Mouse (Mus musculus) intestine, embryonic 16.5 days (tissue): ENCODE results near the gene Pbx3. TPM values are rescaled to one million over a fixed set of nuclear protein-coding genes. Genes with fewer than 3 reads are reported as not detected.

ENCODE experiments used
- ATAC-seq: fragments of 200-750 bp; cut with Nextera tagmentation; 2 replicates; pipeline ENCODE4 v1.8.0; 2017; ENCODE audit warnings: moderate TSS enrichment, moderate library complexity
- H3K27ac ChIP-seq: fragments of 300-500 bp; sonication (generic); 2 replicates; pipeline ENCODE4 v1.5.1; 2014; ENCODE audit warnings: mild to moderate bottlenecking, low read length
- H3K27me3 ChIP-seq: fragments of 300-500 bp; sonication (generic); replicated peaks from 2 replicates; pipeline ENCODE4 v1.6.1; 2014; ENCODE audit warnings: low read length, control low read depth, mixed read lengths; ENCODE audit not compliant: control insufficient read depth, insufficient read depth
- H3K36me3 ChIP-seq: fragments of 300-500 bp; sonication (generic); 2 replicates; pipeline ENCODE4 v1.6.1; 2014; ENCODE audit warnings: low read length, control low read depth; ENCODE audit not compliant: control insufficient read depth, insufficient read depth
- H3K4me1 ChIP-seq: fragments of 300-500 bp; sonication (generic); 2 replicates; pipeline ENCODE4 v1.6.1; 2014; ENCODE audit warnings: low read length, control low read depth, mixed read lengths; ENCODE audit not compliant: control insufficient read depth, insufficient read depth
- H3K4me2 ChIP-seq: fragments of 300-500 bp; sonication (generic); 2 replicates; pipeline ENCODE4 v1.6.1; 2014; ENCODE audit warnings: low read depth, low read length, control low read depth
- H3K4me3 ChIP-seq: fragments of 300-500 bp; sonication (generic); 2 replicates; pipeline ENCODE4 v1.5.1; 2014; ENCODE audit warnings: mild to moderate bottlenecking, low read length
- H3K9ac ChIP-seq: fragments of 300-500 bp; sonication (generic); 2 replicates; pipeline ENCODE4 v1.6.1; 2014; ENCODE audit warnings: low read depth, low read length
- H3K9me3 ChIP-seq: fragments of 300-500 bp; sonication (generic); 2 replicates; pipeline ENCODE4 v1.6.1; 2016; ENCODE audit warnings: low read length, control low read depth; ENCODE audit not compliant: control insufficient read depth
- whole genome bisulfite sequencing: fragments of 180-500 bp; shearing (Covaris S2); extraction: QIAGEN DNeasy Blood & Tissue Kit; methylation state at CpG from one replicate; pipeline ENCODE4 v1.1.7; 2014; 5-methylcytosine and 5-hydroxymethylcytosine counted together
- polyA plus RNA-seq: library from polyadenylated mRNA; unstranded; fragments of >200 nt; fragmentation: Nextera tagmentation; extraction: Ambion mirVana; gene quantifications from 2 replicates; pipeline ENCODE4 v1.2.1, GENCODE M21; 2015

Gene Pbx3
- polyA plus RNA-seq, 1 experiment from 2014 or later = 12.5 TPM

- H3K4me3 ChIP-seq = no peak overlapping the region
- no peak overlapping the region for H3K9ac ChIP-seq
- WGBS = 63% methylated on average over 4 of the region's 4 CpGs
- ATAC-seq = no peak
- no peak overlapping the region for H3K4me2 ChIP-seq
- no peaks in the 10 kb centered on the region for H3K36me3 ChIP-seq
- no peaks in the 10 kb centered on the region for H3K4me1 ChIP-seq
- H3K27ac ChIP-seq = no peak overlapping the region
- no peaks in the 10 kb centered on the region for H3K9me3 ChIP-seq
- no peaks in the 10 kb centered on the region for H3K27me3 ChIP-seq
These were observed 225.9 kb downstream of the Pbx3 start for GRCm38 (mm10) chr2:34147036-34147435.

- H3K9me3 ChIP-seq = no peaks in the 10 kb centered on the region
- no peak overlapping the region for H3K27ac ChIP-seq
- H3K4me2 ChIP-seq = no peak overlapping the region
- ATAC-seq = no peak
- no peak overlapping the region for H3K9ac ChIP-seq
- H3K36me3 ChIP-seq = no peaks in the 10 kb centered on the region
- no peaks in the 10 kb centered on the region for H3K27me3 ChIP-seq
- H3K4me3 ChIP-seq = no peak overlapping the region
- no peaks in the 10 kb centered on the region for H3K4me1 ChIP-seq
- WGBS = 91% methylated on average over 1 of the region's 1 CpGs
These were observed 226.5 kb downstream of the Pbx3 start for GRCm38 (mm10) chr2:34146431-34146830.

- Histone ChIP-seq H3K9ac (no peak overlapping the region), H3K4me3 (no peak overlapping the region), H3K27ac (no peak overlapping the region), H3K27me3 (no peaks in the 10 kb centered on the region), H3K9me3 (no peaks in the 10 kb centered on the region), H3K4me2 (no peak overlapping the region), H3K36me3 (no peaks in the 10 kb centered on the region), H3K4me1 (no peaks in the 10 kb centered on the region)
- ATAC-seq = no peak
- 79% methylated on average over 5 of the region's 5 CpGs for WGBS
These were observed 233.3 kb downstream of the Pbx3 start for GRCm38 (mm10) chr2:34139470-34140158.

DNA sequence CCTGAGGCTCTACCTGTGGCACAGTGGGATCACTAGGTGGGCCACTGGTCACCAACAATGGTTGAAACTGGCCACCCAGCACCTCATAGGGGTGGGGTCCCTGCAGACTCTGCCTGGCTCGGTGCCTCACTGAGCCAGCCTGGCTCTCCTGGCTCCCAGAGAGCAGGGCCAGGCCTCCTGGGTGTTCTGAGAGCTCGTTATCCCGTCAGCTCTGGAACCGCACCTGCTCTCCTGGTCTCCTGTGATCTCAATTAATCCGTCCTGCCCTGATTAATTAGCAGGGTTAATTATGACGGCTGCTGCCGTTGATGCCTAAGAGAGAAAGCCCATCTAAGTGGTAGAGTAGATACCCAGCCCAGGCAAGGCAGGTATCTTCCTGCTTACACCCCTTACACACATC lies 237.6 kb downstream of the Pbx3 start:
- H3K36me3 ChIP-seq = no peaks in the 10 kb centered on the region
- H3K4me3 ChIP-seq = no peak overlapping the region
- H3K27ac ChIP-seq = no peak overlapping the region
- H3K9ac ChIP-seq = no peak overlapping the region
- H3K4me2 ChIP-seq = no peak overlapping the region
- no peaks in the 10 kb centered on the region for H3K4me1 ChIP-seq
- no peaks in the 10 kb centered on the region for H3K9me3 ChIP-seq
- no peak for ATAC-seq
- 78% methylated on average over 7 of the region's 7 CpGs for WGBS
- H3K27me3 ChIP-seq = no peaks in the 10 kb centered on the region

GRCm38 (mm10) chr2:34132751-34133150 lies 240.2 kb downstream of the Pbx3 start:
- ATAC-seq = no peak
- no peak overlapping the region for H3K27ac ChIP-seq
- H3K9me3 ChIP-seq = no peaks in the 10 kb centered on the region
- H3K9ac ChIP-seq = no peak overlapping the region
- WGBS = 88% methylated on average over 1 of the region's 1 CpGs
- H3K36me3 ChIP-seq = no peaks in the 10 kb centered on the region
- H3K27me3 ChIP-seq = no peaks in the 10 kb centered on the region
- H3K4me3 ChIP-seq = no peak overlapping the region
- no peak overlapping the region for H3K4me2 ChIP-seq
- H3K4me1 ChIP-seq = no peaks in the 10 kb centered on the region

DNA sequence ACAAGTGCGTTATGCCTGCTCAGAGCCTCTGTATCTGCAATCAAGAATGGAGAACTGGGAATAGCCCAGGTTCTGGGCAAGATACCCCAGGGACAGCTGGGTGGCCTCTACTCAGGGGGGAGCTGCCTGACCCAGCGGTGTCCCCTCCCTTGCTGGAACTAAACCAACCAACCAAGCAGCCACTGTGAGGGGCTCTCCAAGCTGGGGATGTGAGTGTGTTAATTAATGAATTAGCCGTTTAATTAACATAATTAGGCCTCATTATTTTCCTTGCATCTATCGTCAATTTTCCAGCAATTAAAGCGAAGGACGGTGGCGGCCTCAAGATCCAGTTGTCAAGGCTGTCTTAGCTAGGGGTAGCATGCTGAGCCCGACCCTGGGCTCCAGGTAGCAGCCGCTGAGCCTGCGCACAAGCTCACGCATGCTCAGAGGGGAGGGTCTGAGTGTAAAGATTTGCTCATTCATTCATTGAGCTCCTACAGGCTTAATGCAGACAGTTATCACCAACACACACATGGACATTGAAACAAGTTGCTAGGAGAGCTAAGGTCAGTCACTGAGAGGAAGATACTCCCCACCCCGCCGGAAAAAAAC lies 243.2 kb downstream of the Pbx3 start:
- Histone ChIP-seq H3K9ac (no peak overlapping the region), H3K36me3 (no peaks in the 10 kb centered on the region), H3K27me3 (no peaks in the 10 kb centered on the region), H3K4me1 (no peaks in the 10 kb centered on the region), H3K9me3 (no peaks in the 10 kb centered on the region), H3K4me2 (no peak overlapping the region; the same call in 1 of the 2 replicates), H3K27ac (no peak overlapping the region), H3K4me3 (no peak overlapping the region)
- 50% methylated on average over 13 of the region's 13 CpGs for WGBS
- no peak for ATAC-seq

- H3K4me1 ChIP-seq = no peaks in the 10 kb centered on the region
- no peak overlapping the region for H3K27ac ChIP-seq
- no peaks in the 10 kb centered on the region for H3K36me3 ChIP-seq
- WGBS = 76% methylated on average over 1 of the region's 1 CpGs
- H3K9me3 ChIP-seq = no peaks in the 10 kb centered on the region
- ATAC-seq = no peak
- H3K9ac ChIP-seq = no peak overlapping the region
- H3K4me3 ChIP-seq = no peak overlapping the region
- no peak overlapping the region for H3K4me2 ChIP-seq
- H3K27me3 ChIP-seq = no peaks in the 10 kb centered on the region
These were observed 245.1 kb downstream of the Pbx3 start for GRCm38 (mm10) chr2:34127871-34128270.

- Histone ChIP-seq H3K27ac (no peak overlapping the region), H3K4me1 (no peaks in the 10 kb centered on the region), H3K4me3 (no peak overlapping the region), H3K4me2 (no peak overlapping the region), H3K9ac (no peak overlapping the region), H3K36me3 (no peaks in the 10 kb centered on the region), H3K27me3 (no peaks in the 10 kb centered on the region), H3K9me3 (no peaks in the 10 kb centered on the region)
- ATAC-seq = no peak
- WGBS = 30% methylated on average over 12 of the region's 12 CpGs
These were observed 249.0 kb downstream of the Pbx3 start for GRCm38 (mm10) chr2:34123896-34124295.
